Mouse (Mus musculus) yolk sac, embryonic 10.5 days (tissue): ENCODE data around the gene Xpnpep2.

ENCODE experiments used
- DNase-seq: peaks from one replicate; pipeline ENCODE4 v3.0.0-alpha.2; 2017; ENCODE audit warnings: low spot score

Xpnpep2 gene

GRCm38 (mm10) chrX:48126903-48127476 is 18.5 kb downstream of the Xpnpep2 start:
- no peak for DNase-seq

DNA sequence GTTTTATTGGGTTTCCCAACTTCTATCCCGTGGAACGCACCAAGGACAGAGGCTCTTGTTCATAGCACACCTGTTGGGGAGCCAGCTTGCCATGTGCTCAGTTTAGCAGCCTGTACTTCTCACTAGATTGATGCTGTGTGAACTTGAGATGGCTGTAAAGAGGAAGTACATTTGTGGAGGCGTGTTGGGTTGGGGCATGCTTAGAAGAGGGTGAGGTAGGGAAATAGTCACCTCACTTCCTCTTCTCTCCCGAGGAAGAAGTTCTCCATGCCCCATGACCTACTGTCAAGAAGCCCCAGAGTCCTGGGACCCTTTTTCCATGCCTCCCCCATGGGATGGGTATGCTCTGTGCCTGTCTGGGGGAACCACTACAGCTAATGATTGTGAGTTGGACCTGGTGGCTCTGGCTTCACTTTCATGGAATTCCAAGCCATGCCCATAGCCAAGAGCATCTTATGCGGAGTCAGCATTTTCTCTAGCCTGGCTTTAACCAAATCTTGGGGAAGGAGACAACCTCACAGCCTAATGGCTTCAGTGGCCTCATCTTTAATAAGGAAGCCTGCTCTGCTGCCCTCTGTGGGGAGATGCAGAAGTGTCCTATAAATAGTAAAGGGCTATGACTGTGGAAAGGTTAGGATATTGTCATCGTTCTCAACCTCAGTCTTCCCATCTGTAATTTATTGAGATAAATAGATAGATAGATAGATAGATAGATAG is 19.1 kb downstream of the Xpnpep2 start:
- DNase-seq, result no peak

DNA sequence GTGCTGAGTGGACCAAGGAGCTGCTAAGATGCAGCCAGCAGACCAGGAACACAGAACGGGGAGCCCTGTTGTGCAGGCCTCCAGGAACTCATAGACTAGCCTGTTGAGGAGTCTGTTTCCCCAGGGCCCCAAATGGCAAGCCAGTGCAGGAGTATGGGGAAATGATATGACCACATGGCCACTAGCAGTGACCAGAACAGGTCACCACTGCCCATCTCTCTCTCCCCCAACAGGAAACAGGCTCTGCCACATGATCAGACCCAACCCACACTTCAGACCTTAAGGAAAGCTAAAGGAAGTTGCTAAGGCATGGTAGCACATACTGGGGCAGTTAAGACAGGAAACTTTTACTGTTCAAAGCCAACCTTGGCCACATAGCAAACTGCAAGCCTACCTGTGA is 20.6 kb downstream of the Xpnpep2 start:
- no peak for DNase-seq

DNA sequence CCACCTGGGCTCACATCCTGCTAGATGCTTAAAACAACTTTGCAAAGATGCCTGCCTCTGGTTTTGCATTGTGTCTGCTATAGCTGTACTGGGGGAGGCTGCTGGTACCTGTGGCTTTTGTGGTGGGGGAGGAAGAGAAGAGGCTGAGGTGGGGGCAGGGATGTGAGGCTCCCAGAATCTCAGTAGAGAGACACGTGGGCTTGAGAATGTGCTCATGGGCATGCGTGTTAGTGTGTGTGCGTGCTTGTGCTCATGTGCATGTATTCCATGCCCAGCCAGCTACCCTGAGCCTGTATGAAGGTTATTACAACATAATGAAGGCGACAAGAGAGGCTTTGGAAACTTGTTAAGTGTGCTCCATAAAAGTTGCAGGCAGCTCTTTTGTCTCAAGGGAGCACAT is 28.4 kb downstream of the Xpnpep2 start:
- no peak for DNase-seq

DNA sequence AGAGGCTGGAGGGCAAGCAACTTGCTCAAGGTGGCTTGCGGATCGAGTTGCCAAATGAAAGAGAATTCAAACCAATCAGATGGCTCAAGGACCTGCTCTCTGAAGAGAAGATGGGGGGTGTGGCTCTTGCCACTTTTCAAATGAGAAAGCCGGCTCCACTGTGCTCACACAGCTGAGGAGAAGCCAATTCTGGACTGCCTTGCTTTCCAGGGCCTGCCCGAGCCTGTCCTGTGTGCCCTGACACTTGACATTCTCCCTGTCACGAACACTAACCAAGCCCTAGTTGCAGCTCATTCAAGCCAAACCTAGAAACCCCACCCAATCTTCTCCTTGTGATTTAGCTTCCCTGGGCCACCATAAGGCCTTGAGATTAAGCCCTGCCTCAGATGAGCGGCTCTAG is 29.5 kb downstream of the Xpnpep2 start:
- DNase-seq, result no peak

GRCm38 (mm10) chrX:48138539-48139275 is 30.2 kb downstream of the Xpnpep2 start:
- DNase-seq, result no peak

DNA sequence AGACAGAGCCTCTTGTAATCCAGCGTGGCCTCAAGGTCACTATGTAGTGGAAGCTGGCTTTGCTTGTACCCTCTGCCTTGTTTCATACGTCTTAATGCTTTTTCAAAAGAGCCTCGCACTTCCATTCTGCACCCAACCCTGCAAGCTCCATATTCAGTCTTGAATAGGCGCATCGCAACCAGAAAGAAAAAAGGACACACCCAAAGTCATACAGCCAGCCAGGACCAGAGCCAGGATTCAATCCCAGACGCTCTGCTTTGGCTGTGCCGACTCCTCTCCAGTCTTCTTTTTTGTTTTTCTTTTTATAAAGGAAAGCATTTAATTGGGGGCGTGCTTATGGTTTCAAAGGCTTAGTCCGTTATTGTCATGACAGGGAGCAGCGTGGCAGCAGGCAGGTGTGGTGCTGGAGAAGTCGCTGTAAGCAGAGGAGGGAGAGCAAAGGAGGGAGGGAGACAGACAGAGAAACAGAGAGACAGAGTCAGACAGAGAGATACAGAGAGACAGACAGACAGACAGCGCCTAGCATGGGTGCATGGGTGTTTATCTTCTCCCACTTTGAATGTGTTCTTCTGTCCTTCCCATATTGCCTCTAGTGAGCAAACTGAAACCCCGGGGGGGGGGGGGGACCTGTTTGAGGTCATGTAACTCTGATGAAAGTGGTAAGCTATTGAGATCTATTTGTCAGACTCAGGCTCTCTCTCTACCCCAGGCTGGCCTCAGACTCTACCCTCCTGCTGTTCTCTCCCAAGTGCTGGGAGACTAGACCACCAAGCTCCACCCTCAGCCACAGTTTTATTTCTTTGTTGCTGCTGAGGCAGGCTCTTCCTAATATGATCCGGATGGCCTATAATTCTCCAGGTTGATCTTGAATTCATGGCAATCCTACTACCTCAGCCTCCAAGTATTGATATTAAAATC is 31.1 kb downstream of the Xpnpep2 start:
- DNase-seq, result no peak

- no peak for DNase-seq
These were observed 31.9 kb downstream of the Xpnpep2 start for GRCm38 (mm10) chrX:48140286-48140877.

- no peak for DNase-seq
These were observed 33.0 kb downstream of the Xpnpep2 start for GRCm38 (mm10) chrX:48141481-48141880.

- peak; percentile 69 for DNase-seq
These were observed 35.1 kb downstream of the Xpnpep2 start for GRCm38 (mm10) chrX:48143415-48144335.

DNA sequence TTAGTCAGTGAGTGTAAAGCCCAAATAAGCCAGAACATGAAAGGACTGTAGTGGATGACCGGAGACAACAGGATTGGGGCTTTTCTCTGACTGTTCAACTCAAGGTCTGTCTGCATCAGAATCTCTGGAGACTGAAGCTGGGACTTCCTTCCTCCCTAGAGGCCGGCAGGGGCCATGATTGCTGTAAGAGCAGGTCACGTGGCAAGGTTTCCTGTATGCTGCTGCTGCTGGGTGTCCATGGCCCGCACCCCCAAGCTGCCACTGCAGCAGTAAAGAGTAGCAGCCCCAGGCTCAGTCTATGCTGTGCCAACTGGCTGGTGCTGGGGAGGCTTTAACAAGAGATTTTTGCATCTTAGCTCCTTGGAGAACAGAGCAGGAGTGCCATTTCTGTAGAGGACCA is 37.7 kb downstream of the Xpnpep2 start, which contains the start of gene Sash3:
Gene Sash3 (plus strand): TSS at position 175 of the 400 bp plus-strand sequence.
- DNase-seq, result no peak

DNA sequence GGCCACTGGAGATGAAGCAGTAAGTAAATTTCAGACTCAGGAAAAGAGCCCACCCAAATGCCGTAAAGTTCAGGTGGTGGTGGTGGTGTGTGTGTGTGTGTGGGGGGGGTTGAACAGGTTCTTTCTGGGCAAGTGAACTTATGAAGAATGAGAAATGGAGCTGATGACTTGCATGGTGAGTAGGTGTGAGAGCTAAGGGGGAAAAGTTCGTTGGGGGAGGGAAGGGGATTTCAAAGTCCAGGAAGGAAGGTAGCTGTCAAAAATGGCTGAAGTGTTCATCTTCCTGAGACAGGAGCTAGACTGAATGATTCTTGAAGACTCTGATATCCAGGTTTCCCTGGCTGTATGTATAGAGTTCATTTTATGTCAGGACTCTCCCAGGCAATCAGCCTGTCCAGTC is 38.7 kb downstream of the Xpnpep2 start:
- no peak for DNase-seq

DNA sequence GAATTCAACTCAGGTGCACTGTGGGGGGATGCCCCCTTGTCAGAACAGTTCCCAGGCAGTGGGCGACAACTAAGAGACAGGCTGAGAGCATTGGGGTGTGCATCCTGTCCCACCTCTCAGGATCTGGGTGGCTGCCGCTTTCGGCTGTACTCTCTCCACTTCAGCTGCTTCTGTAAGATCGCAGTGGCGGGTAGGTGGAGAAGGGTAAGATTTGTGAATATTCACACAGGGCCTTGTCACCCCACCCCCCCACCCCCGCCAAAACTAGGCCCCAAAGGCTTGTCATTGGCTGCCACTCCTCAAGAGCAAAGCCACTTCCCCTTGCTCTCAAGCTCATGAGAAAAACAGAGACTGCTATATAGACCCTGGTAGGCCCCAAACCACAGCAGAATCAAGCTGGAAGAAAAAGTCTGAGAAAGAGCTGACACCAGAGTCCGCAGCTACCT is 39.2 kb downstream of the Xpnpep2 start:
- no peak for DNase-seq

- no peak for DNase-seq
These were observed 43.6 kb downstream of the Xpnpep2 start for GRCm38 (mm10) chrX:48152106-48152505.

- DNase-seq, result no peak
These were observed 44.9 kb downstream of the Xpnpep2 start for GRCm38 (mm10) chrX:48153414-48153813.

DNA sequence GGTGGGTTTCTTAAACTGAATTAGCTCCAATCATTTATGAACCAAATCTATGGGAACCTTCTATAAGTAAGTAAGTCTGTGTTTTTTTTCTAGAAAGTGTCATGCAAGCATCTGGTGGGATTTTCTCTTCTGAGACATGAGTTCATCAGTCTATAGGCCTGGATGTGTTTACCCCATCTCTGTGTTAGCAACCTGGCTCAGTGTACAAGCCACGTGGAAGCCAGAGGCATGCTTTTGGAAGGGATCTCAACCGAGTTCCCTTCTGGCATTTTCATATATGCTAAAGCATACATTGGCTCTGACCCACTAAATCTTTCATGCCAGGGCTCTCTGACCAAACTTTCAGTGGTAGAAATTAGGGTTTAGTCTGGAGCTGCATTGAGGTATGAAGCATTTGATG is 45.4 kb downstream of the Xpnpep2 start:
- no peak for DNase-seq

GRCm38 (mm10) chrX:48155489-48155888 is 47.0 kb downstream of the Xpnpep2 start:
- no peak for DNase-seq

- DNase-seq, result no peak
These were observed 48.9 kb downstream of the Xpnpep2 start for GRCm38 (mm10) chrX:48157396-48157795.

DNA sequence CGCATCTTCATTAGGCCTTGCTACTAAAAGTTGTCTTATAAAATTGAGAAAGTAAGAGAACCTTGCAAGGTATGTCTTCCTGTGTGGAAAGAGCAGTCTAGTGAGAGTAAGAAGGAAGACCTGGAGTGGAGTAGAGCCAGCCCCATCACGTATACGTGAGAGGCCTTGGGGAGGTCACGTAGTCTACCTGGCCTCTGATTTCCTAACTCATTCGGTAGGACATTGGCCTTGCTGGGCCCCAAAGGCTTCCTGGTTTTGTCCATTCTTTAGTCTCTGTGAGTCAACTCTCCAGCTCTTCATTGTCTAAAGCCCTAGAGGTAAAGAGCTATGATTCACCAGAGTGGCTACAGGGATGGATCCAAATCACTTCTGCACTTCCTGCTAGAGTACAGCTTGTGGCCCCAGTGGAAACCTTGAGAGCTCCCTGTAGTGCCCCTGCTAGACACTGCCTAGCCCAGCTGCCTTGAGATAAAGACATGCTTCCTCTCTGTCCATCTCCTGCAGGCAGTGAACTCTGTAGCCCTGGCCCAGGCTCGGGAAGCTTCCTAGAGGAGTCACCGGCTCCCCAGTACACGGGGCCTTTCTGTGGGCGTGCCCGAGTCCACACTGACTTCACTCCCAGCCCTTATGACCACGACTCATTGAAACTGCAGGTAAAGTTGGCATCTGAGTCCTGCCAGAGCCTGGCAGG is 49.8 kb downstream of the Xpnpep2 start:
- DNase-seq, result no peak

DNA sequence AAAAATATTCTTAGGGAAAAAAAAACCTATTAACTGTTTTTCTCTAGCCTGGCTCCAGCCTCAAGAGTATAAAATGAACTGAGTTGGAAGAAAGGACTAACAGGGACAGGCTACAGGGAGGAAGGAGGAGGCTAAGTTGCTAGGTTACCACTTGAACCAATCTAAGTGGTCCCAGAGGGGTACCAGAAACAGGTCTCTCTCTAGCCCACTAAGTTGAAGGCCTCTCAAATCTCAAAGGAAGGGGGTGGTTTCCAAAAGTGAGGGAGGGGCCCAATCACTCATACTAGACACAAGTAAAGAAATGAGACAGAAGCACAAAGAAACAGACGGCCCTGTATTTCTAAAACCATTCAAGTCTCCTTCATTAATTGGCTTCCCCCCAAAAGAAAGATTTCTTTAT is 61.4 kb downstream of the Xpnpep2 start:
- DNase-seq, result no peak
